Mouse (Mus musculus) spleen, adult 18-20 months (tissue): ENCODE results near the gene Pank2.

ENCODE experiments used
- DNase-seq, 2 experiments: peaks; one replicate each; pipeline ENCODE4 v3.0.0; 2022; ENCODE audit warnings: mixed read lengths in 2 of 2

Pank2 gene

GRCm38 (mm10) chr2:131330548-131330947, 68.3 kb downstream of the Pank2 start:
- DNase-seq = no peak

- DNase-seq = no peak
Observed at GRCm38 (mm10) chr2:131337602-131338001, 75.3 kb downstream of the Pank2 start.

- DNase-seq = no peak
Observed at GRCm38 (mm10) chr2:131344449-131344848, 82.2 kb downstream of the Pank2 start.

GRCm38 (mm10) chr2:131345556-131345955, 83.3 kb downstream of the Pank2 start:
- DNase-seq = no peak
